ENCODE assay signal across 9 mouse cellular contexts in genomic region chr16:92385062-92385461, GRCm38 (mm10). TPM values are rescaled to one million over a fixed set of nuclear protein-coding genes. Genes with fewer than 3 reads are reported as not detected.
DNase-seq lines count a peak whose midpoint lies in the region; TF ChIP-seq lines count a peak whose summit lies in the region.
"Had no signal": no experiment of that assay in that cellular context is flagged by ENCODE, and none has a peak within 500 bp of the region (broad histone marks: within the 10 kb centered on the region; RNA-seq: fewer than 3 reads in every experiment).

No protein-coding gene starts in this region.

- TF ChIP-seq CTCF in heart, adult 2 months (IDR thresholded peaks at IDR 0.05), result peak; percentile 76

- no peak overlapping the region for H3K4me3 ChIP-seq in heart, adult 2 months

- peak; percentile 64 to 85 for DNase-seq in heart, adult 2 months
- DNase-seq in heart, postnatal 25 days (ENCODE audit: low spot score), result no peak
- peak; percentile 60 for DNase-seq in A20 (ENCODE audit: low read depth, low spot score)
- peak; percentile 90 for DNase-seq in adrenal gland, postnatal 10 days
- DNase-seq in embryo, embryonic 11.5 days (ENCODE audit: low read depth, low spot score), result peak; percentile 43
- DNase-seq in kidney, postnatal 36 days, result peak; percentile 73 to 92
- peak; percentile 12 to 48 for DNase-seq in monocyte, adult 2 months (ENCODE audit: low read depth in 1 of 2, low spot score in 2 of 2)
- peak; percentile 36 to 64 for DNase-seq in urinary bladder, adult 18-20 months (ENCODE audit: low spot score in 2 of 2)

- intact Hi-C loops in heart, adult 2 months (cut with DNase I), result loop anchor here (1.0 to 5.0 kb wide), 4 partner anchors 43 to 93 kb away; no protein-coding TSS in a partner anchor
- intact Hi-C loops in heart, postnatal 25 days (cut with DNase I), result loop anchor here (1.0 to 2.0 kb wide), 4 partner anchors 44 to 94 kb away; no protein-coding TSS in a partner anchor

- H3K27me3 ChIP-seq in heart, adult 2 months (ENCODE audit: control insufficient read depth, insufficient read depth, low read length), result no peaks in the 10 kb centered on the region

- TF ChIP-seq POLR2A in heart, adult 2 months (IDR thresholded peaks at IDR 0.05; ENCODE audit: insufficient read depth, low read depth, low read length), result no peak

- H3K27ac ChIP-seq in heart, adult 2 months, result no peak overlapping the region

- H3K79me2 ChIP-seq in heart, adult 2 months (replicated peaks; ENCODE audit: control insufficient read depth, insufficient read depth, low read length), result no peaks in the 10 kb centered on the region

- H3K4me1 ChIP-seq in heart, adult 2 months (ENCODE audit: control insufficient read depth, insufficient read depth, low read length), result no peaks in the 10 kb centered on the region

- WGBS in heart, adult 2 months, result 0% methylated on average over 2 of the region's 2 CpGs

- no peaks in the 10 kb centered on the region for H3K36me3 ChIP-seq in heart, adult 2 months (ENCODE audit: control insufficient read depth, insufficient read depth, low read length)

- no peak overlapping the region for H3K9ac ChIP-seq in heart, adult 2 months (ENCODE audit: low read depth, low read length)

- peak; percentile 35; the same call in 1 of the 2 replicates for TF ChIP-seq EP300 in heart, adult 2 months (IDR thresholded peaks at IDR 0.05; ENCODE audit: insufficient read depth, low read depth, low read length)

RNA-seq across cellular contexts. Expression of gene Kcne1, which starts 25.8 kb away (rescaled TPM):
- 10 to 100 TPM in 1 of 2 experiments, 1 to 10 TPM in 1; 6.9 to 11.6 TPM for total RNA-seq in heart, adult 2 months (2021)
- 34.8 and 36.5 TPM in 2 replicates for polyA plus RNA-seq in heart, adult 2 months (2012; rRNA removed)
- 10 to 100 TPM; 39.8 to 40.1 TPM for total RNA-seq in heart, postnatal 25 days (2021)
- total RNA-seq in adrenal gland, postnatal 10 days (2021), result not detected
- total RNA-seq: layer of hippocampus, adult 8-10 months had no signal

Comparison
In these comparisons a context has a peak if more than half of its experiments do, and no peak if none do; other contexts are left out.
1. RNA of gene Kcne1, which starts 25.8 kb away (total RNA-seq): 39.8 to 40.1 TPM in heart, postnatal 25 days and 6.9 to 11.6 TPM in heart, adult 2 months; not detected in adrenal gland, postnatal 10 days; every median in the first group is over 4 times any median in the second.